Mouse (Mus musculus): Measurements from ENCODE around the gene Rb1. TPM values are rescaled to one million over a fixed set of nuclear protein-coding genes. Genes with fewer than 3 reads are reported as not detected.
A peak's percentile ranks its signal among the peaks of the same experiment; 100 is the strongest.

Gene Rb1
- total RNA-seq, 2 experiments from 2014 or later: 16.2 to 47.0 TPM

DNA sequence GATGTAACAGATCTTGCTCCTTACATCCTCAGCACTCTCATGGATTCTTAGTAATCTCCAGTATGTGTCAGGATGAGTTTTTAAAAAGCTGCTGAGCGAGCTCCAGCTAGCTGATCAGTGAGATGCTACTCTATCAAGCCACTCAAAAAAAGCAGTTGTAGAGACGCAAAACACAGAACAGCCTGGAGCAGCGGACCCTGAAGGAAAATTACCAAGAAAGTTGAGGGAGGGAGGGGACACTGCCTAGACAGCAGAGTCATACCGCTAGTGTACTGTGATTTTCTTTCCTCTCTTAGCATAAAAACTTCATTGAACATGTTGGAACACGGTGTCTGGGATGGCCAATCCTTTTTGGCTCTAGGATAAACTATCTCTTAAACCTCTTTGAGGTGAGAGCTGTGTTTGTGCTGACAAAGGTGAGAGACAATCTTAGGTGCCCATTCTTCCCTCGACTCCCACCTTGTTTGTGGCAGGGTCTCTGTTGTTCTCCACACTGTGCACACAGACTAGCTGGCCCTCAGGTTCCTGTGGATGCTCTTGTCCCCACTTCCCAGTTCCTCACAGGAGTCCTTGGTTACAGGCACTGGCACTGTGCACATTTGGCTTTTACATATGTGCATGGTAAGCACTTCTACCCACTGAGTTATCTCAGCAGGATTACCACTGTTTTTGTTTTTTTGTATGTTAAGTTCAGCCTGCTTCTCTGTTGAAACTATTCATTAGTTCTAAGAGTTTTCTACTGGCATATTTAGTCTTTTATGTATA, 10.9 kb upstream of the Rb1 start:
- ATAC-seq (replicated peaks; ENCODE audit: poor library complexity): no peak

DNA sequence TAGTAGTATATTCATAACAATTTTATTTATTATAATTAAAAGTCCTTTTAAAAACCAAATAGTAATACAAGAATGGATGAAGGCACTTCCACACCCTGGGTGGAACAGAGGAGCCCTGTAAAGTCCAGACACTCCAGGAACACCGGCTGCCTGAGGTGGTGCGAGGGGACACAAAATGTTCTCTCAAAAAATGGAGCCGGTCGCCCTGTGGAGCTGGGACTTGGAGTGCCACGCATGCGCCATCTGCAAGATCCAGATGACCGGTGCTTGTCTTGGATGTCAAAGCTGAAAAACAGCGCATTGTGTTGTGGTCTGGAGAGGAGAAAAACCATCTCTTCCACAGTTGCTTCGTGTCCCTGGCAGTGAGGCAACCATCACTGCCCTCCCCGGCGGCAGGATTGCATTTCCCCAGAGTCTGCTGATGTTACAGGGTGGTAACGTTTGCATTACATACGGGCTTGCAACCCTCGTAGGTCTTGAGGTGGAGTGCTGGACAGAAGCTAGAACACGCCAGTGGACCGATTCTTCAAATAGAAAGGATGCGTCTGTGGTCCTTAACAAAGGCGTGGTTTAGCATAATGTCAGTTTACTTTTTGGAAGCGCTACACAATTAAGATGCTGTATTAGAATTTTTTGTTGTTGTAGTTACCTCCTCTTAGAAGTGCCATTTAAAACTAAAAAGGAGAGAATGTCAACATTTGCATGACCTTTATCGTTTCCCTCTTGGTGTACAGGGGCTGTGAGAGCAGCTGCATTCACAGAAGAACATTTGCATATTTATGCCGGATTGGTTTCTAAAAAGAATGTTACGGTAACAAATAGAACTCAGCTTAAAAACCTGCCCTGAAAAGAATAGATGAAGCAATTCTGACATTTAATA, 9.5 kb upstream of the Rb1 start:
- no peak for ATAC-seq (replicated peaks; ENCODE audit: poor library complexity)

DNA sequence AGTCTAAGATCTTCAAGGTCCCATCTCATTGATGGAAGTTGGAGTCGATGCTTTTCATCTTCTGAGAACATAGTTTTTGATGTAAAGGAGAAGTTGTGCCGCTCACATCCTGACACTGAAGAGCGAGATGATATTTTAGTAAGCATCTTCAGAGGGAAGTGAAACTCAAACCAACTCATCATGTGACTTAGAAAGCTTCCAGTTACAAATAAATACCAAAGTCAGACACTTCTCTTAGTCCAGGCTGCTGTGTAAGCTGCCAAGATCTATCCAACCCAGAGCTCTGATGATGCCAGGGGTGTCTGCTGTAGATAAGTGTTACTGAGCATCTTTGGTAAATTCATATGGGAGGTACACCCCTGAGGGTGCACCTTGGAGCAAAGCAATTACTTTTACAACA, 8.3 kb upstream of the Rb1 start:
- peak; percentile 85 for ATAC-seq (replicated peaks; ENCODE audit: poor library complexity)

DNA sequence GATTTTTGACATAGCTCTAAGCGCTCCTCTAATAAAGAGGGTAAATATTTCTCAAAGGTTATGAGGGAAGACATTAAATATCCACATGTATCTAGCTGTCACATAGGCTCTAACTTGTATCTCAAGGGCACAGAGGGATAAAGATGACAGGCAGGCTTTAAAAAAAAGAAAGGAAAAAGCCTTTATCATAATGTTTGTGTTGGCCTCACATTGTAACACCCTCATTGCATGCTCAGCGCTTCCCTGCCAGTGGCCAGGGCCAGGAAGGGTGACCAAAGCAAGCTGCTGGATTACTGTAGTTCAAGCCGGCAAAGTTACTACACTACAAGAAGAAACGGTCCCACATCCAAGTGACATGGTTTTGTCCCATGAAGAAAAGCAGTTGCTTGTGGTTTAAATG, 5.8 kb upstream of the Rb1 start:
- ATAC-seq (replicated peaks; ENCODE audit: poor library complexity): no peak

DNA sequence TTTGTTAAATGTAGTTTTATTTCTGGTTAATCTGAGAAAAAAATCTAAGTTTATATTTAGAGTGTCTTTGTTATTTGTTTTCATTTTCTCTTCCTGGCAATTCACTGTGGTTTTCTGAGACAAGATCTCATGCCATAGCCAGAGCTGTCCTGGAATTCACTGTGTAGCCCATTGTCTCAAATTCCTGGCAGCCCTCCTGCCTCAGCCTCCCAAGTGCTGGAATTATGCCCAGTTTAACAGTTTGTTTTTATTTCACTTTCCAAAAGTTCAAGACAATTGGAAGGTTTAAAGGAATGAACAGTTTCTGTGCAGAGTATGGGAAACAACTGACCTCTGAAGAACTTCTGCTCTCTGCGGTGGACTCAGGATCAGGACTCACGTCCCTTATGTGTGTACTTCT, 4.2 kb upstream of the Rb1 start:
- no peak for ATAC-seq (replicated peaks; ENCODE audit: poor library complexity)

DNA sequence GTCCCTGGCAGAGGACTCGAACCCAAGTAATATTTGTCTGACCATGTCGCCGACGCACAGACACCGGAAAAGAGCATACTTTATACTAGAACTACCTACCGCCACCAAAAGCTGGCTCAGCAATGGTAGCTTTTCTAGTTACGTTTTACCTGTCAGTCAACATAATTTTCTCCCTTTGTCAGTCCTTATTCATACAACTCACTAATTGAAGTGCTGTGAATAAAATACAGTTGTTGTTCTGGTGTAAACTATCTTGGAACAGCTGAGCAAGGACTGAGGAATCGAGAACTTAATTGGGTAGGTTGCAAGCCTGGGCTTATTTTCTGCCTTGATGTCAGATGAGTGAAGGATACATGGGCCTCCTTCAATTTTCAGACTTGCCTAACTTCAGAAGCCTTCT, 889 bp upstream of the Rb1 start:
- ATAC-seq (replicated peaks; ENCODE audit: poor library complexity): 0 out of 2 replicates have a peak, but pooled peaks have one; percentile 8

DNA sequence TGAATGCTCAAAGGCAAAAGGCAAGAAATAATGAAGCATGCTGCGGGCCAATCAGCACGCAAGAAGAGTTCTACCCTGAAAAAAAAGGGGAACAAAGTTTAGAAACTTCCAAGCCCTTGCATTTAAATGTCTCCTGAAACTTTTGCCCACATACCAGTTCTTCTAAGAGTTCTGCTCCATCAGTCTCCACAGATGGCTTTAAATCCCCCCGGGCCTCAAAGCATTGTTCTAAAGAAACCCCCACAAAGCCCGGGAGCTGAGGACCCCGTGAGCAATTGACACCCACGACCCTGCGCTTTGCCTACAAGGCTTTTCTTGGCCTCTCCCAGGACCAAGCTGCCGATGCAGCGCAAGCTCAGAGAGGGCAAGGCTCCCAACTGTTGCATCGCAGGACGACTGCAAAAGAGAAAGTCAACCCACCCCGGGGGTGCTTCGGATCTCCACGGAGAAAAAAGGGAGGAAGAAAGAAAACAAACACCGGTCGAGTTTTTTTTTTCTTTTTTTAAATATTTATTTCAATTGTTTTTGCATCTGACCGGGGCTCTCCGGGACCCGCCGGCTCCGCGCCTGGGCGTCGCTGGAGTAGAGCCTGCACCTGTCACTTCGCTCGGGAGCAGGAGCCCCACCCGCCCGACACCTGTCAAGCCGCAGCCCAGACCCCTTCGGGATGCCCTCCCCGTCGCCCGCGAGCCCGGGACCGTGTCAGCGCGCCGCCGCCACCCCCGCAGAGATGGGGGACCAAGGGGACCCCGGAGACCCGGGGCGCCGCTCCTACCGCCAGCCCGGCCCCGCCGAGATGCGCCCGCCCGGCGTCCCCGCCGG, 777 bp downstream of the Rb1 start:
- ATAC-seq (replicated peaks; ENCODE audit: poor library complexity): peak; percentile 24

DNA sequence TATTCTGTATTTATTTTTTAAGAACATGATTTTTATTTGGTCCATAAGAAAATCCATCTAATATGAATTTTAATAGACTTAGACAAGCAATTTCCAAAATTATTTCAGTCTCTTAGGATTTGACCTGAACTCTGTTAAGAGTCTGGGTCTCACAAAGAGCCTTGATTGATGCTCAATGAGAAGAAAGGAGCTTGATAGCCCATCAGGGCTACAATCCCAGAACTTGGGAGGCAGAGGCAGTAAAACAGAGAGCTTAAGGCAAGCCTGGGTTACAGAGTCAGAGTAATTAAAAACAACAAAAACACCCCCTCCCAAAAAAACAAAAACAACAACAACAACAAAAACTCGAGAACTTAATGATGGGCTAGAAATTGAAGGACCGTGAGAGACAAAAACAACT, 1.7 kb downstream of the Rb1 start:
- ATAC-seq (replicated peaks; ENCODE audit: poor library complexity): no peak

DNA sequence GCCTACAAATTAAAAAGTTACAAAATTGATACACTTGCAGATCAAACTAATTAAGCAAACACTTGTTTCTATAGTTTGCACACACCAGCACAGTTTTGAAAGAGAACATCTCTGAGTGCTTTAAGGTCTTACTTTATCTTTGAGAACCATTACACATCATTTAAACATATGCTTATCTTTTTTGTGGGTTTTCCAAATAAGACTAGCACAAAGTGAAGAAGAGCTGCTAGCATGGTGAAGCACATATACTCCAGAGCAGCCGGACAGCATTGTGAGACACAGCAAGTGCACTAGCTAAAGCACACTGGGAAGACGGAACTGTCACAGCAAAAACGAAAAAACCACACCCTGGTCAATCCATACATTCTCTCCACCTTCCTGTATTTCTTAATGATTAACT, 3.5 kb downstream of the Rb1 start:
- ATAC-seq (replicated peaks; ENCODE audit: poor library complexity): peak; percentile 56

DNA sequence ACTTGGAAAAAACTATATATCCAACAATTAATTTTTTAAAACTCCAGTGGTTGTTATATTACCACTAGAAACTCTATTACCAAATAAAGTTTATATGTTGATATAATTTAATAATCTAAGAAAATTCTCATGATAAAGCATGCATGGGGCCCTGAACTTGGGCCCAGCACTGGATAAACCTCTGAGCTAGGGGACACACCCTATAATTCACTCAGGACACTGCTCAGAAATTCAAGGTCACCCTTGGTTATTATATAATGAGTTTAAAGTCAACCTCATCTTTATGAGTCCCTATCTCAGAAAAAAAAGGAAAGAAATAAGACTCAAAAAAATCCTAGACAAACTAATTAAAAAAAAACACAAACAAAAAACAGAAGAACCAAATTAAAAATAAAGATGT, 8.7 kb downstream of the Rb1 start:
- ATAC-seq (replicated peaks; ENCODE audit: poor library complexity): no peak

DNA sequence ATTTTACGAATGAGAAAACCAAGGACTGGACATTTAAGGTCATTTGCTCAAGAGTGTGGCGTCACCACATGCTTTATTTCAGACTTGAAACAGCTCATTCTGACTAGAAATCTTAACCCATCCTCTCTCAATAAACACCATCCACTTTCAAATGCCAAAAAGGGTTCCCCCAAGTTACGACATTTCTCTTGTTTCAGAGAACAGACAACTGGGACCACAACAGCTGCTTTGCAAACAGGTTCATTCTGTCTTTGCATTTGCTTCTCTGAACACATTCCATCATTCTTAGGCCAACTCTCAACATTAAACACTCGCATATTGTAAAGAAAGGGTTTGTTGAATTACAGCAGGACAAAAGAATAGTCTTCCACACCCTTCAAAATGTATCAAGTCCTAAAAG, 11.8 kb downstream of the Rb1 start:
- ATAC-seq (replicated peaks; ENCODE audit: poor library complexity): no peak

DNA sequence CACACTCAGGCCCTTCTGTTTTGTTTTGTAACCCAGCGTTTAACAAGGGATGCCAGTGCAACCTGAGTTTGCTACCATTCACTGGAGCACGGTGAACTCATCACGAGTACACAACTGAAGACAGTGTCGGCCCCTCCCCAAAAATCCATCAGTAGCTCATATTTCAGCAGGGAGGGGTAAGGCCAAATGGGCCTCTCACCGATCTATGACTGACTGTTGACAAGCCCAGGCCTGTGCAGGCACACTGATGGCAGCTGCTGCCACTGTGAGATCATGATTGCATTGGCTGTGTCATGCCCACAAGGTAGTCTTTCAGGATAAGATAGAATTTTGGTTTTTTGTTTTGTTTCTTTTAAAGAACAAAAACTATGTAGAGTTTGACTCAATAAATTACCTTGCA, 12.2 kb downstream of the Rb1 start:
- ATAC-seq (replicated peaks; ENCODE audit: poor library complexity): peak; percentile 97

DNA sequence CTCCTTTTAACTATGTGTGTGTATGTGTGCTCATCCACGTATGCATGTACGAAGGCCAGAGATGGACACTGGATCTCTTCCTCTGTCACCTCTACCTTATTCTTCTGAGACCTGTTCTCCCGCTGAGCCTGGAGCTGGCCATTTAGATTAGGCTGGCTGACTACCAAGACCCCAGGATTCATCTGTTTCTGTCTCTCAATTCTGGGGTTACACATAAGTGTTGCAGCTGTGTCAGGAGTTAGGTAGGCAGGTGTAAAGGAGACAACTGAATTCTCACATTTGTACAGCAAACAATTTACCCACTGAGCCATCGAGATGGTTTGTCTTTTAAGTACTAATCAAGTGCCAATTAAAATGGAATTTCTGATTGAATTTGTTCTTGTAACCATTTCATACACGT, 12.7 kb downstream of the Rb1 start:
- no peak for ATAC-seq (replicated peaks; ENCODE audit: poor library complexity)

DNA sequence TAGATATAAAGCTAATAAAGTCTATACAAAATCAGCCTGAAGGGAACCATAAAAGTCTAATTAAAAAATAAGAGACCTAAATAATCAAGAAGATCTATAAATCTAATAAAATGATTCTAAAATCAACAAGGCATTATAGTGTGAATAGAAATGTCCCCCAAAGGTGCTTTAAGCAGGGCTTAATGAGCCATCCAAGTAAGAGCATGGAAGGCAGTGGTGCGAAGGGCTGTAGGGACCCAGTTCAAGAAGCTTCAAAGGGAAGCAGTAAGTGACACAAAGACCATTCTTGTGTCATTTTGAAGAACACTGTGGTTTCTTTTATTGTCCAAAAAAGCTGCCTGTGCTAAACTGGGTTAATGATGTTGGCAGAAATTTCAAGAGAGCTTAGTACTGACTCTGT, 18.1 kb downstream of the Rb1 start:
- no peak for ATAC-seq (replicated peaks; ENCODE audit: poor library complexity)

DNA sequence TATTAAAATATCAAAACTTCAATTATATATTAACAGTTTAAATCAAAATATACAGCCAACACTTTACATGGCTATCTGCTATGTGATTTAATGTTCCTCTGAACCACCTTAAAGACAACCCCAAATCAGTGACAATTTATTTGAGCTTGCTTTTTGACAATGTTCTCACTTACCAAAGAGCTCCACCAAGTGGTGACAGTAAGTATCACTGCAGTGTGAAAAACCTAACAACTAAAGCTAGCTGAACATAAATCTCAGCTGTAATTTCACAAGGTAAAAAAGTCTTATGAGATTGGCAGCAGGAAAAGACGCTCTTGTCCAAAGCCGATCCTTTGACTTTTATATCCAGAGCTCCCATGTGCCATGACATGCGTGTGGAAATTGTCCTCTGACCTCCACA, 22.4 kb downstream of the Rb1 start:
- peak; percentile 93 for ATAC-seq (replicated peaks; ENCODE audit: poor library complexity)

DNA sequence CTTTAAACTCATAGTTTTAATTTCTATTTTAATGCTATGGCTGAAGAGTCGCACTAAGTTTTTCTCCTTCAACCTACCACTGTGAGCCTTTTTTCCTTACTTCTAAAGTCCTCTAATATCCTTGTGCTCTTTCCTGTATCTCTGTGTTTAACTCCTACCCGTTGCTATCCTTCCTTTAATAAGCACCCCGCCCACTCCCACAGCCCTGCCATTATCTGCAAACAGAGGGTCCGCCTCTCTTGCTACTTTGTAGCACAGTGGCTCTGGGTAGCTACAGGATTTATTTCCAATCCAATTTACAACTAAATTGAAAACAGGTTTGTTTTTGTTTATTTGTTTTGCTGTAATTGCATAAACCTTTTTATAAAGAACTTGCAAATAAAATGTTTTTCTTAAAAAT, 23.8 kb downstream of the Rb1 start:
- ATAC-seq (replicated peaks; ENCODE audit: poor library complexity): no peak

DNA sequence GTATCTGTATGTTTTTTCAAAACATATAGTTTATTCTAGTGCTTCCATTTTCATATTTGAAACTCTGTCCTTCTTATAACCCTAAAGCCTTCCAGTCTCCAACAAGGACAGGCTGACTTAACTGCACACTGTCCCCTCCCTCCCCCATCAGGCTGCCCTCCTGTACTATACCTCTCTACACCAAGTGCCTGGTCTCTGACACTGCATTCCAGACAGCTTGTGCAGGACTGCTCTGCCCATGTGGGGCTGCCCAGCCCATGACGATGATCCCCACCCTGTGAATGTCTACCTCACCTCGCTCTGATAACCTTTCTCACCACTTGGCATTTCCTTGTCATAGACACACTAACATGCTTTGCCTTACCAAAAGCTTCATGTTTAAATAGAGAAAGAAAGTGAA, 30.1 kb downstream of the Rb1 start:
- no peak for ATAC-seq (replicated peaks; ENCODE audit: poor library complexity)

DNA sequence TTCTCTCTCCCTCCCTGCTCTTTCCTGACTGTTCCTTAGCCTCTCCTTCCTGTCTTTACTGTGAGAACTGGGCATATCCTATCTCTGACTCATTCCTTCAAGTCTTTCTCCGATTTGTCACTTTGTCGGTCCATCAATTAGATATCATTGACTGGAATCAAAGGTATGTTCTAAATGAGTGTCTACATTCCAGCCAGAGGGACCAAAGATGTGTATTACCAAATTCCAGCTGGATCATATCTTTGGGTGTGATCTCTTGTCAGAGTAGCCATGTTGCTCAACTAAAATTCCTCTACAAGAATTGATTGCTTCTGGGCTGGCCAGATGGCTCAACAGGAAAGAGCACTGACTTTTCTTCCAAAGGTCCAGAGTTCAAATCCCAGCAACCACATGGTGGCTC, 32.0 kb downstream of the Rb1 start:
- ATAC-seq (replicated peaks; ENCODE audit: poor library complexity): no peak

DNA sequence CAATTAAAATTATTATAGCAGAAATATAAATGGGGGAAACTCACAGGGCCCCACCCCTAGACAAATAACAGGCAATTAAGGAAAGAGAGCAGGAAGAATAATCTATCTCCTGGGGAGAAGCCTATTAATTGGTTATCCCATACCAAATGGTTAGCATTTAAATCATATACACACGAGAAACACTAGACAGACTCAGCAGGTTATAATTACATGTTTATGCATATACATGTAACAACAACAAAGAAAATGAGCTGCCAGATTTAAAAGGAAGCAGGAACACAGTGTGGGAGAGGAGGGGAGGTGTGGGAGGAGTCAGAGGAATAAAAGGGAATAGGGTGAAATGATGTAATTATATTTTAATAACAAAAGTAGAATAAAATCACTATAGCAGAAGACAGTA, 33.2 kb downstream of the Rb1 start:
- no peak for ATAC-seq (replicated peaks; ENCODE audit: poor library complexity)

DNA sequence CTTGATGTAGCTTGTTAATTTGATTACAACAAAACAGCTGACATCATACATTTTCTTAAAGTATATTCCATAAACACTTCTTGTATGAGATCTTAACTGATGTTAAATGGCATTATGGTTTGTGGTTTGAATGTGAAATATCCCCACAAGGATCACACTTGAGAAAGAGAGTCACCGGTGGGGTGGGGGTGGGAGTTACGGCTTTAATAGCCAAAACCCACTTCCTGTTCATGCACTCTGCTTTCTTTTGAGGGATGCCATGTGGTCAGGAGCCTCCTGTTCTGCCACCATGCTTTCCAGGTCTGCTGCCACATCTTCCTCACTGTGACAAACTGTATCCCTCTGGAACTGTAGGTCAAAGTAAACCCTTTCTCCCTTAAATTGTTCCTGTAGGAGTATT, 35.7 kb downstream of the Rb1 start:
- ATAC-seq (replicated peaks; ENCODE audit: poor library complexity): peak; percentile 80

DNA sequence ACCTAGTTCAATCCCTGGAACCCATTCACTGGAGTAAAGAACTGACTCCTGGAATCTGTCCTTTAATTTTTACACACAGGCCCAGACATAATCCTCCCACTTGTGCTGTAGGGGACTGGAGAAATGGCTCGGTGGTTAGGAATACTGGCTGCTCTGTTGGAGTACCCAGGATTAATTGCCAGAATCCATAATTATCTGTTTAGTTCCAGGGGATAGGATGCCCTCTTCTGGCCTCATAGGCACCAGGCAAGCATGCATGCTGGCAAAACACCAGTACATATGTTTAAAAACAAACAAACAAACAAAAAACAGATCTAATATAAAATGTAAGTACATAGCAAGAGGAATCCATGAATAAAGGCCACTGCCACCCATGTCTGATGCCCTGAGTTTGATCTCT, 44.6 kb downstream of the Rb1 start:
- no peak for ATAC-seq (replicated peaks; ENCODE audit: poor library complexity)

DNA sequence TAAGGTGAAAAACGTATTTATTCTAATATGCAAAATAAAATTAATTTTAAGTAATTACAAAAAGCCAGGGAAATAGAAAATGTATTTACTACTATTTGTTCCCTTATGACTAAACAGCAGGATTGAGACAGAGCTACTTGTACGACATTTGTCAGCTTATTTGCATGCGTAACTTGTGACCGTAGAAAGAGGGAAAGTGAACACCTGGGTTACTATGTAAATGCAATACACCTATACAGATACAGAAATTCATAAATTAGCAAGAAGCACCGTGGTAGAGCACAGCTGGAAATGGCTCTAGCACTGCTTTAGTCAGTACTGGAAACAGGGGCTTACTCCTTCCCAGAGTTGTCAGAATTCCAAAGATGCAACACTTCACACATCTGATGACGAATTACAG, 46.5 kb downstream of the Rb1 start:
- no peak for ATAC-seq (replicated peaks; ENCODE audit: poor library complexity)

Data from megakaryocyte progenitor cell, adult 5-6 weeks (primary cell).